Mouse (Mus musculus) kidney, postnatal 14 days (tissue): ENCODE results near the gene Bnip1.

ENCODE experiments used
- DNase-seq: peaks from one replicate; pipeline ENCODE4 v3.0.0; 2022; ENCODE audit warnings: mixed read lengths

The Bnip1 gene

DNA sequence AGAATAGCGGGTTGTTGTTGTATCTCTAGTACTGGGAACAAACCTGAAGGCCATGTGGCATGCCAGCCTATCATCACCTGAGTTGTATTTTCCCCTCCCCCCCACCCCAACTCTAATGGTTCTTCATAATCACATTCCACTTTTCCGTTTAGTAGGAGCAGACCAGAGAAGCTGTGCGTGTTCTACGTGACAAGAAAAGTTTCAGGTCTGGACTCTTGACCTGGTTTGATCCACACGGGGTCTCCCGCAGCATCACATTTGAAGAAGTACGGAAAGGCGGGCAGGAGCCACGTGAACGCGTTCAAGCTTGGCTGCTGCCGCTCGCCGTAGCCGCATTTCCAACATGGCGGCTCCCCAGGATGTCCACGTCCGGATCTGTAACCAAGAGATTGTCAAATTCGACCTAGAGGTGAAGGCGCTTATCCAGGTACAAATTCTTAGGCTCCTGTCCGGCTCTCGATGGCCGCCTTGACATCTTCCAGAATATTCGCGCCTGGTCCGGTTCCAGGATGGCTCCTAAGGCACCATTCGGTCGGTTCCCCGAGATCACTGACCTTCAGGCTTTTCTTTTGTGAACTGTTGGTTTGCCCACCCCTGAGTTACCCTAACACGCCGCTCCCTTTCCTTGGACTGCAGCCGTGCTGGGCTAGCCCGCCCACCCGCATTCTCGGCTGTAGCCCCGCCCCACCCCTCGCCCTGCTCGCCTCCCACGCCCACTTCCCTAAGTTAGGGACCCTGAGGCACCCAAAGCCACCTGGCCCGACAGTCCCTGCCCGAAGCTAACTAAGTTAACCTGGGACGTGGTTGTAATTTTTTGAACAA is at the start of gene Bnip1:
TSS of gene Bnip1 (plus strand) at position 317 of the 822 bp plus-strand sequence.
- DNase-seq, result peak; percentile 87

DNA sequence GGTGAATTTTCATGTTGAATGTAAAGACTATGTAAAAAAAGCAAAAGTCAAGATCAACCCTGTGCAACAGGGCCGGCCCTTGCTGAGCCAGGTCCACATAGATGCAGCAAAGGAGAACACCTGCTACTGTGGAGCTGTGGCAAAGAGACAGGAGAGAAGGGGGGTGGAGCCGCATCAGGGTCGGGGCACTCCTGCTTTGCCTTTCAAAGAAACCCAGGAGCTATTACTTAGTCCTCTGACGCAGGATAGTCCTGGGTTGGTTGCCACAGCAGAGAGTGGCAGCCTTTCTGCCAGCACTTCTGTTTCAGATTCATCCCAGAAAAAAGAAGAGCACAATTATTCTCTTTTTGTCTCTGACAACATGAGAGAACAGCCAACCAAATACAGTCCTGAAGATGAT is 38.3 kb upstream of the Bnip1 start:
- DNase-seq, result no peak

- DNase-seq, result no peak
Observed at GRCm38 (mm10) chr17:26743294-26743693, 37.6 kb upstream of the Bnip1 start.

DNA sequence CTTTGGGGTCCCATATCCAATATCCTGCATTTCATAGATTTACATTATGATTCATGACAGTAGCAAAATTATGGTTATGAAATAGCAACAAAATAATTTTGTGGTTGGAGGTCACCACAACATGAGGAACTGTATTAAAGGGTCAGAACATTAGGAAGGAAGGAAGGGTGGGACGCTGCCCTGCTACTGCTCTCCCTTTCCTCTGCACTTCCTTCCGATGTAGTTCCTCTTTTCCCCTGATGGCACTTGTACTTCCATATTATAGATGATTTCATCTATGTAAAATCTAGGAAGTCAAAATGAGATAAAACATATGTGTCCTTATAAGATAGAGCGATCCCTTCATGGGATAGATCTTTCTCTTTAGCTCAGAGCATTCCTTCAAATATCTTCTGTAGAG is 30.9 kb upstream of the Bnip1 start:
- no peak for DNase-seq

GRCm38 (mm10) chr17:26752297-26752696 is 28.6 kb upstream of the Bnip1 start:
- DNase-seq, result no peak

GRCm38 (mm10) chr17:26753476-26753875 is 27.4 kb upstream of the Bnip1 start:
- no peak for DNase-seq

DNA sequence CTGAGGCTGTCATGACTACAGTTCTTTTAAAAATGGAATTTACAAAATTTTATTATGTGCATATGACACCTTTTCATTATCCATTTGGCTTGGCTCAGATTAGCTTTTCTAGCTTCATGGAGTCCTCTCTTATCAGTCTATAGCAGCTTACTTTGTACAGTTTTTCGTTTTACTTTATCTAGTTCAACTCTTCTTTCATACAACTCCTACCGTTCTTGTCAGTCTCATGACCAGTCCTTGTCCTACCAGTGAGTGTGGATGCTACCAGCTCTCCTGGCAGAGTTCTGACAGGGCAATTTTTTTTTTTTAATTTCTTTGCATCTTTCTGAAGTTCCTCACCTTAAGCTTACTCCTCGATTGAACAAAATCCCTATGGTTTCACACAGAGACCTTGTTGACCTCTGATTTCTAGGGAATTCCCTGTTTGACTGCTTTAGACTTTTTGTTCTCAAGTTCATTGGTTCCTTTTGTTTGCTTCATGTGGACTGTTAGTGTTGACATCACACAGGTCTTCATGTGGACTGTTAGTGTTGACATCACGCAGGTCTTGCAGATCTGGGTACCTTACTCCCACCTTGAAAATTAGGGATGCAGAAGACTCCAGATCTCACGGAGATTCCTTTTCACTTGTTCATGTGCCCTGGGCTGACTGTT is 13.6 kb upstream of the Bnip1 start:
- no peak for DNase-seq

- no peak for DNase-seq
Observed at GRCm38 (mm10) chr17:26767754-26768124, 13.1 kb upstream of the Bnip1 start.

DNA sequence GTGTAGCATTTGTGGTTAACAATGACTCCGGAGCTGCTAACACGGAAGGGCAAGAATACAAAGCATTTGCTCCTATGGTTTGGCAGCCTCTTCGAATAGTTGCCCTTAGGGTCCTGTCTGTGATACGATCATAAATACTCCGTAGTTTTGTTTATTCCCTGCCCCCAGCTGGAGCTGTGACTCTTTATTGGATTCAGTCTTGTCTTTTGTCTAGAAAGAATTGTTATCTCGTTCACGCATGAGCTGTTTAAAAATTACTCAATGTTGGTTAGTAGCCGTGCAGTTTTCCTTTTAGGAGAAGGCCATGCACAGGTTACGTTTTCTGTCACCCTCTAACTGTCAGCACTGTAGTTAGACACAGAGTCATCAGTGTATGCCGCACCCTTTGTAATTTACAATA is 4.7 kb upstream of the Bnip1 start:
- no peak for DNase-seq

- DNase-seq, result no peak
Observed at GRCm38 (mm10) chr17:26778001-26778400, 2.9 kb upstream of the Bnip1 start.

GRCm38 (mm10) chr17:26778430-26779100 is 2.3 kb upstream of the Bnip1 start:
- no peak for DNase-seq

DNA sequence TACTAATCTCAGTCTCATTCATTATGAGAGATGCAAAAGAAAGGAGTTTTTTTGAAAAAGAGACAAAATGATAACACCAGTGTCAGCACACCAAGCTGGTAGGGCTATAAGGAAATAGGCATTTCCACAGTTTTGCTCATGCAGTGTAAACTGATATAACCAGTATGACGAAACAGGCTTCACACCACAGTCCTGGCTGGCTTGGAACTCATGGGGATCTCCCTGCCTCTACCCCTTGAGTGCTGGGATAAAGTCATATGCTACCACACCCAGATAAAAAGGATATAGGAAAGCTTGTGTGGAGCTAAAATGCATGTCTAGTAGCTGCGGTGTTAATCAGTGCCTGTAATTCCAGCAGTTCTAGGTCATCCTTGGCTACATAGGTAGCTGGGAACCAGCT is 1.4 kb upstream of the Bnip1 start:
- no peak for DNase-seq

GRCm38 (mm10) chr17:26781610-26782043 is 761 bp downstream of the Bnip1 start:
- DNase-seq, result peak; percentile 29

DNA sequence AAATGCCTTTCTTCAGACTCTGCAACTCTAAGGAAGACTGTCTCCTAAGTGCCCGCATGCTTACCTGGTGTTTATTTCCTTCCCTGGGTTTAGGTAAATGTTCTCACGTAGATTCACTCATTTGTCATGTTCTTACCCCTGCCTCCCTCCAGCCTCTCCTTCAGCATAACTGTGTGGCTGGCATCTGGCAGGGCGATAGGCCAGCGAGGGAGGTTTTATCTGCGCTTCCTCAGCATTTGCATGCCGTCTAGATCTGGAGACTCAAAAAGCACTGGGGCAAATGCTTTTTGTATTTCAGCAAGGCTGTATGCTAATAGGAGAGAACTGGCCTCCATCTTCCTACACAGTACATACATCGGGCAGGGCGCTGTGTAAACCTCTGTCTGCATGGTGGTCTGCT is 3.7 kb downstream of the Bnip1 start:
- no peak for DNase-seq

GRCm38 (mm10) chr17:26786586-26786985 is 5.7 kb downstream of the Bnip1 start:
- DNase-seq, result no peak

DNA sequence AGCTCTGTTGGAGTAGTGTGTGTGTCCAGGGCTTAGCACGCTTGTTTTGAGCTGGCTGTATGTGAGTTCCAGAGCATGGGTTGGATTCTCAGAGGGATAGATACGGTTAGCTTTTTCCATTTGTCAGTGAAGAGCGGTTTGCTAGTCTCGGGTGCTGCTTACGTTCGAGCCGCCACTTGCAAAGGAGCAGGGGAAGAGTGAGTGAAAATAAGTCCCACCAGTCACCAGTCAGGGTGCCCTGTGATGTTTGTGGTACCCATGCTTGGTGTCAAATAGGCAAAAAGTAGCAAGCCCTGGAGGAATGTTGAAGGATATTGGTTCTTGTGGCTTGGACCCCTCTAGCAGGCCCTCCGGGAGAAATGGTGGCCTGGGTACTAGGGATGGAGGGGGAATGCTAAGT is 8.1 kb downstream of the Bnip1 start:
- DNase-seq, result no peak

DNA sequence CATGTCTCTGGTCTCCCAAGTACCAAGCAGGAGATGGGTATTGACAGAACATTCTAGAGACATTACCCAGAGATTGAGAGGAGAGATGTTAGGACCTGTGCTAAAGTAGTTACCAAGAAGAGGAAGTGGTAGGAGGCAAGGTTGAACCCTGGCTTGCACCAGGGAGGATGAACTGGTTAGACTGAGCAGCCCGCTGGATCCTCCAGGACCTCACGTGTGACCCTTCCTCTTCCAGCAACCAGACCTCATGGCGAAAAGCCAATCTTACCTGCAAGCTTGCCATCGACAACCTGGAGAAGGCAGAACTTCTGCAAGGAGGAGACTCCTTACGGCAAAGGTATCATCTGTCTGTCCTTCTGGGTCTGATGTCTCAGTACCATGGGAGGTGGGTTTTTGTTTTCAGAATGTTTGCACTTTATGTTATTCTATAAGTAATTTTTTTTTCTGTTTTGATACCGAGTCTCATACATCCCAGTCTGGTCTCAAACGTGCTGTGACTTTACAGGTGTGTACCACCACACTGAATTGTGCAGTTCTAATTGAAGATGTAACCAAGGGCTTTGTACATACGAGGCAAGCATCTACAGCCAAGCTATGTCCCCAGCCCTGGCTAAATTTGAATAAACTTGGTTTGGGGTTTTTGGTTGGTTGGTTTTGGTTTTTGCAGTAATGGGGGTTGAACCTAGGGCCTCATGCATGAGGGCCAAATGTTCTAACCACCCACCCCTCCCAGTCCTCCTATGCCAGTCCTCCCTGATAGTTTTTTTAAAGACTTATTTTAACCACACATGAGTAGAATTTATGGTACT is 8.8 kb downstream of the Bnip1 start:
- no peak for DNase-seq

GRCm38 (mm10) chr17:26790269-26791214 is 9.7 kb downstream of the Bnip1 start:
- no peak for DNase-seq

- no peak for DNase-seq
Observed at GRCm38 (mm10) chr17:26791580-26791979, 10.7 kb downstream of the Bnip1 start.

GRCm38 (mm10) chr17:26792096-26792495 is 11.2 kb downstream of the Bnip1 start:
- DNase-seq, result no peak

DNA sequence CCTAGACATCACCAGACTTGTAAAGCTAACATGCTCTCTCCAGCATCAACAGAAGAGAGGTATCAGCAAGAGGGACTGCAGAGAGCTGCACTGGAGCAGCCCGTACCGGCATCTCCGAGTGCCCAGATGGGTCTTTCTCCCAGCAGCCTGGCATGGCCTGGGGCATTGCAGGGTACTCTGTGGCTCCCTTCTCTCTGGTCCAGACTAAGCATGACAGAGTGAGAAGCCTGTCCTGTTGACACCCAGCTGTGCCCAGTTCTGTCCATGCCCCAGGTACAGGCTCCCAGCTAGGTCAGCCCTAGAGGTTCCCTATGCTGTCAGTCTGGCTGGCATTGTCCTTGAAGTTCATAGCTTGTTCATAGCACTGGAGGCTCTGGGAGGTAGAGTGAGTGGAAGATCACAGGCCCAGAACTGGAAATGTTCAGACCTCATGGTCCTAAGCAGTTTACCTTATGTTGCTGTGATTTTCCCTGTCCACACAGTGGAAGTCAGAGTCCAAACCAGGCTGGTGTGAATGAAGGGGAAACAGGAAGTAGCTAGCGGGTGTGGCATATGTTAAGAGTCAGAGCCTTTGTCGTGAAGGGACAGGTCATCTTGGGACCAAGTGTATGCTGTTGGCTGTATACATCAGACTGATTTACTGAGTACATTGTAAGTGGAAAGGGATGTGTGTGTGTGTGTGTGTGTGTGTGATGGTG is 12.4 kb downstream of the Bnip1 start:
- no peak for DNase-seq
